Mouse (Mus musculus) mature B cell (primary cell): ENCODE measurements around the gene Bcl2l1.

ENCODE experiments used
- in situ Hi-C: fragments of 300-500 bp; cut with MboI; formaldehyde crosslinking; loops from 2 replicates; pipeline ENCODE4 v1.14.3; 2019

The Bcl2l1 gene

GRCm38 (mm10) chr2:152803081-152803480, 28.4 kb downstream of the Bcl2l1 start:
- in situ Hi-C loops: no loop called here

GRCm38 (mm10) chr2:152802303-152802702, 29.2 kb downstream of the Bcl2l1 start:
- in situ Hi-C loops: no loop called here

DNA sequence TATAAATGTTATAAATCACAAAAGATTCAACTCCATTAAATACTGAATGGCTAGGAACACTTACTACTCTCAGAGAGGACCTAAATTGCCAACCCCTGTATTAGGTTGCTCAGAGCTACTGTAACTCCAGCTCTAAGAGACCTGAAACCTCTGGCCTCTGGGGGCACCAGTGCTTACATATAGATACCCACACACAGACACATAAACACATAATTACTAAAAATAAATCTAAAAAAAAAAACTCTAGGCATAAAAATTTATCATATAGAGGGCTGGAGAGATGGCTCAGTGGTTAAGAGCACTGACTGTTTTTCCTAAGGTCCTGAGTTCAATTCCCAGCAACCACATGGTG, 30.8 kb downstream of the Bcl2l1 start:
- in situ Hi-C loops: no loop called here

- in situ Hi-C loops: no loop called here
Observed at GRCm38 (mm10) chr2:152799954-152800761, 31.4 kb downstream of the Bcl2l1 start.

DNA sequence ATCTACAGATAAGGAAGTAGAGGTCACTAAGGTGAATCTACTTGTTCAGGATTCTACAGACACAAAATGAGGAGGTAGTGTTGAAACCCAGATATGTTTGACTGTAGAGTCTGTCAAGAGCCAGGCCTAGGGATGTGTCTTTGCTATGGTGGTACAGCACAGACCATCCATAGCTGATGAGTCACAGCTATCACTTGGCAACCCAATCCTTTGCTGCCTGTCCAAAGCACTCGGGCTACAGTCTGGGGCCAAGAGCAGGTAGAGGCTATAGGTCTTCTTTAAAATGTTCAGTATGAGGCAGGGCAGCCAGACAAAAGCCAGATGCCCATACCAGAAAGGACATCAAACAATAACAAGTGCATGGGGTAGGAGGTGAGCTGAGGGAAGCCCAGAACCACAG, 33.9 kb downstream of the Bcl2l1 start:
- in situ Hi-C loops: no loop called here

- in situ Hi-C loops: no loop called here
Observed at GRCm38 (mm10) chr2:152794281-152794827, 37.2 kb downstream of the Bcl2l1 start.

DNA sequence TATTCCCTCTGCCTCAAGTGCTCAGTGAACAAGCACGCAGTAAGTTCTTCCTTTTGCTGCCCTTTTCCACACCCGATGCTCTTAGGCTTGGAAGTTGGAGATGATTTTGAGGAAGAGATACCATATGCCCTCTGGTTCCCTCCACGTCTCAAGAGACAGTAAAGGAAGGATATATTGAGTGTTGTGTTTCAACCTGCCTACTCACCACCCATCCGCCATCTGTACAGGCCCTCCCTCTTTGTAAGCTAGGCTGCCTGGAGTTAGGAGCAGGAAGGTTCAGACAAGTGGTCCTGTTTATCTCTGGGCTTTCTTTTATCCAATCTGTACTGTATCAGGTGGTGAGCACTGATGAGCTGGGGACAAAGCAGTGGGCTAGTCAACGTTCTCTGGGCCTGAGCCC, 38.1 kb downstream of the Bcl2l1 start:
- in situ Hi-C loops: no loop called here

DNA sequence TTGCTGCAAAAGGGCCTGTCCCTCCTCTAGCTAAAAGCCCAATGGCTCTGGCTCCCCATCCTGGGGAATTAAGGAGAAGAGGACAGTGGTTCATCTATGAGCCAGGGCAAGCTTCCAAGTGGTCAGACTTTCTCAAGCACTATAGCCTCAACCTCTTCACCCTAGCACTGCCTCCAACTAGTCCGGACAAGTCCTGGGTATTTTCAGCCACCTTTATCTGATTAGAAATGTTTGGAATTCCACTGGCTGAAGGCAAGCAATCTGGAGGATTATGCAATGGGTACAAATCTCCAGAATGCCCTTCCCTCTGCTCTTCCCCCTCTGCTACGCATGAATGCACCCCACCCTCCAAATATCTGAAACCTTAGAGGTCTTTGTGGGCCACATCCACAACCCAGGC, 39.1 kb downstream of the Bcl2l1 start:
- in situ Hi-C loops: no loop called here

DNA sequence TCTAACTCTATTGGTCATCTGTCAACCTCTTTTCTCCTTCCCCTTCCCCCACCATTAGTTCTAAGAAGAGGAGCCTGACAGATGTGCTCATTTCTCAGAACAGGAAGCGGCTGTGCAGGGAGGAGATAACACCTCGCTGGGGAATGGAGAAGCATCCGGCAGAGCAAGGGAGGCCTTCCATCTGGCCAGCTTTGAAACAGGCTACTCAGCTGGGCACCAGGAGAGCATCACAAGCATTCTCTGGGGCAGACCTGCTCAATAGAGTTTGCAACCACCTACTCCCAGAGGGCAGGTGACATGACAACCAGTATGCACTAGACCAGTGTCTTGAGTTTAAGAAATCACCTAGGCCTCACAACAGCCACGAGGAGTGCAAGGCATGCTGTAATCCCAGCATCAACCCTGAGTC, 41.9 kb downstream of the Bcl2l1 start:
- in situ Hi-C loops: no loop called here

GRCm38 (mm10) chr2:152788892-152789421, 42.6 kb downstream of the Bcl2l1 start:
- in situ Hi-C loops: no loop called here

DNA sequence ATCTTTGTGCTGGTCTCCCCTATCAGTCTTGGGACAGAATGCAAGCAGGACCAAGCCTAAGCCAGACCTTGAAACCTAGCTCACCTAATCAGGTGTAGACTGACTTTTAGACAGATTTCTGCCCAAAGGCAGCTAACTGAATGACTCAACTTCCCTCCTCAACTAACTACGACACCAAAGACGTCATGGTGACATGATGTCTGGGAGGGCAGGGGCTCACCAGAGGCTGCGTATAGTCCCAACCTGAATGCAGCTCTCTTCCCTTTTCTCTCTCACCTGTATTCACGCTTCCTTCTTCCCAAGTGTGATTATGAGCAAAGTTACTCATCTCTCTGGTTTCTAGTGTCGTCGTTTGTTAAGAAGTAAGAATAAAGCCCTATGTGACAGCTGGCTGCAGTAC, 44.0 kb downstream of the Bcl2l1 start:
- in situ Hi-C loops: no loop called here

- in situ Hi-C loops: no loop called here
Observed at GRCm38 (mm10) chr2:152787136-152787535, 44.4 kb downstream of the Bcl2l1 start.

GRCm38 (mm10) chr2:152785446-152786350, 45.8 kb downstream of the Bcl2l1 start:
- in situ Hi-C loops: no loop called here

- in situ Hi-C loops: no loop called here
Observed at GRCm38 (mm10) chr2:152784640-152785039, 46.9 kb downstream of the Bcl2l1 start.

DNA sequence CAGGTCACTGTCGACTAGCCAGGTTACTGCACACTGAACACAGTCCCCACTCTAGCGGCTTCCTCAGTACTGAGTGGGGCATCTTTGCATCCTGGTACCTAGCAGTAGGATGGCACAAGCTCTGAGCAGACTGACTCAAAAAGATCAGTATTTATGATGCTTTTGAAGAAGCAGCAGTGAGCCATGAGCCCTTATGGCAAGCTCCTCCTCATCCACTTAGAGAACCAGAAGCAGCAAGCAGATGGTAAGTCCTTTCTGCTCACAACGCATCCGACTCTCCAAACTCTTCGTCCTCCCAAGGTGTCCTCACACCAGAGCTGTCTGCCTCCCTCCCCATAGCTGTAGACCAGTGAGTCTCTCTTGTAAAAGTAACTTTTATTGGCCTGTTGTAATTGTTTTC, 48.3 kb downstream of the Bcl2l1 start:
- in situ Hi-C loops: no loop called here

GRCm38 (mm10) chr2:152782656-152783055, 48.9 kb downstream of the Bcl2l1 start:
- in situ Hi-C loops: no loop called here

- in situ Hi-C loops: no loop called here
Observed at GRCm38 (mm10) chr2:152781031-152781711, 50.4 kb downstream of the Bcl2l1 start.

- in situ Hi-C loops: no loop called here
Observed at GRCm38 (mm10) chr2:152780466-152780865, 51.1 kb downstream of the Bcl2l1 start.

GRCm38 (mm10) chr2:152777081-152777480, 54.4 kb downstream of the Bcl2l1 start:
- in situ Hi-C loops: no loop called here

- in situ Hi-C loops: no loop called here
Observed at GRCm38 (mm10) chr2:152776435-152776834, 55.1 kb downstream of the Bcl2l1 start.

- in situ Hi-C loops: no loop called here
Observed at GRCm38 (mm10) chr2:152776019-152776418, 55.5 kb downstream of the Bcl2l1 start.

- in situ Hi-C loops: no loop called here
Observed at GRCm38 (mm10) chr2:152775357-152775756, 56.2 kb downstream of the Bcl2l1 start.
